ENCODE assay signal across 8 mouse cellular contexts in the genomic region with DNA sequence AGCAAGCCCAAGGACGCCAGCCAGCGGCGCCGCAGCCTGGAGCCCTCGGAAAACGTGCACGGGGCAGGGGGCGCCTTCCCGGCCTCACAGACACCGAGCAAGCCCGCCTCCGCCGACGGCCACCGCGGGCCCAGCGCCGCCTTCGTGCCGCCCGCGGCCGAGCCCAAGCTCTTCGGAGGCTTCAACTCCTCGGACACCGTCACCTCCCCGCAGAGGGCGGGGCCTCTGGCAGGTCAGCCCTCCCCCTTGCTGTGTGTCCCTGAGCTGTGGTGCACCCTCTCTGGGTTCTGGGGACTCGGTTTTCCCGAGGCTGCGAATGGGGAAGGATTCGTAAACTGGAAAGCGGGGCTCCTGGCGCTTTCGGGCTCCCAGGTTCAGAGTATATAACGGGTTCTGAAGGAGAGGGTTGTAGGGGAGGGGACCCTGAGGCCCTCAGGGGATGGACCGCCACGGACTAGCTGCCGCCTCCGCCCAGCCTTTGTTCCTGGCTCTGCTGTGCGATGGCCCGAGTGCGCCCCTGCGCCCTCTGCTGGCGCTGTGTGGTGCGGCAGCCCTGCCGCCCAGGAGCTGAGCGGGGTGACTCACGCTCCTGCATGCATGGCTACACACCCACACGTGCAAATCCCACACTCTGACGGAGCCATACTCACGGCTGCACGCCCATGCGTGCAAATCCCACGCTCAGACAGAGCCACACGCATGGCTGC. TPM values are rescaled to one million over a fixed set of nuclear protein-coding genes. Genes with fewer than 3 reads are reported as not detected.
DNase-seq lines count a peak whose midpoint lies in the region; ATAC-seq and TF ChIP-seq lines count a peak whose summit lies in the region.

No protein-coding gene starts in this region.

- peaks cover 5% of the 10 kb centered on the region for H3K27me3 ChIP-seq in heart, embryonic 10.5 days (ENCODE audit: insufficient read depth, poor library complexity, severe bottlenecking)
- H3K27me3 ChIP-seq in kidney, embryonic 14.5 days (ENCODE audit: control insufficient read depth, insufficient read depth, low read length) = no peaks in the 10 kb centered on the region
- no peaks in the 10 kb centered on the region for H3K27me3 ChIP-seq in limb, embryonic 14.5 days (ENCODE audit: control insufficient read depth, insufficient read depth, low read length)
- H3K27me3 ChIP-seq in midbrain, embryonic 16.5 days (ENCODE audit: control insufficient read depth, insufficient read depth, low read depth, low read length) = no peaks in the 10 kb centered on the region
- no peaks in the 10 kb centered on the region for H3K27me3 ChIP-seq in spleen, adult 2 months (ENCODE audit: control insufficient read depth, insufficient read depth, low read length)

- H3K4me1 ChIP-seq in bone marrow macrophage, adult 2 months (ENCODE audit: control insufficient read depth, insufficient read depth, low read length) = peaks cover 5% of the 10 kb centered on the region; the same call in 1 of the 2 replicates
- H3K4me1 ChIP-seq in embryonic fibroblast, embryonic 13.5 days (ENCODE audit: control insufficient read depth, insufficient read depth, low read length) = 0 out of 2 replicates have a peak, but pooled peaks cover 8% of the 10 kb centered on the region
- H3K4me1 ChIP-seq in heart, embryonic 10.5 days = peaks cover 61% of the 10 kb centered on the region
- H3K4me1 ChIP-seq in kidney, embryonic 14.5 days (ENCODE audit: control insufficient read depth, insufficient read depth, low read length) = peaks cover 16% of the 10 kb centered on the region
- peaks cover 12% of the 10 kb centered on the region for H3K4me1 ChIP-seq in limb, embryonic 14.5 days (ENCODE audit: control insufficient read depth, insufficient read depth, low read length)
- peaks cover 33% of the 10 kb centered on the region for H3K4me1 ChIP-seq in midbrain, embryonic 16.5 days (ENCODE audit: control insufficient read depth, insufficient read depth, low read length)
- H3K4me1 ChIP-seq in spleen, adult 2 months (ENCODE audit: control insufficient read depth, insufficient read depth, insufficient read length) = peaks cover 6% of the 10 kb centered on the region

- H3K27ac ChIP-seq in bone marrow macrophage, adult 2 months (ENCODE audit: insufficient read depth, low read depth, low read length) = no peak overlapping the region
- peak overlapping the region; percentile 2; the same call in 1 of the 2 replicates for H3K27ac ChIP-seq in embryonic fibroblast, embryonic 13.5 days (ENCODE audit: insufficient read depth, low read length)
- peak overlapping the region; percentile 90 for H3K27ac ChIP-seq in heart, embryonic 10.5 days
- peak overlapping the region; percentile 71; the same call in 1 of the 2 replicates for H3K27ac ChIP-seq in kidney, embryonic 14.5 days (ENCODE audit: low read depth, low read length)
- H3K27ac ChIP-seq in limb, embryonic 14.5 days (replicated peaks; ENCODE audit: low read depth, low read length) = no peak overlapping the region
- H3K27ac ChIP-seq in midbrain, embryonic 16.5 days (ENCODE audit: low read length) = peak overlapping the region; percentile 80
- no peak overlapping the region for H3K27ac ChIP-seq in spleen, adult 2 months (ENCODE audit: insufficient read depth, low read length)

- peak; percentile 66 for TF ChIP-seq CTCF in bone marrow macrophage, adult 2 months (IDR thresholded peaks at IDR 0.05; ENCODE audit: low read depth, low read length)
- TF ChIP-seq CTCF in embryonic fibroblast, embryonic 13.5 days (IDR thresholded peaks at IDR 0.05; ENCODE audit: borderline replicate concordance, insufficient read depth, low read length) = peak; percentile 99
- peak; percentile 98 for TF ChIP-seq CTCF in spleen, adult 2 months (IDR thresholded peaks at IDR 0.05; ENCODE audit: extremely low read depth, insufficient read depth, insufficient read length, insufficient replicate concordance)

- DNase-seq in B cell, adult 2 months = peak; percentile 95 to 96
- peak; percentile 94 for DNase-seq in heart, embryonic 10.5 days (ENCODE audit: low spot score)
- peak; percentile 86 for DNase-seq in limb, embryonic 14.5 days (ENCODE audit: low spot score)
- DNase-seq in spleen, adult 2 months (ENCODE audit: low read depth in 1 of 2, low spot score in 2 of 2) = peak; percentile 55 to 83

- H3K9me3 ChIP-seq in heart, embryonic 10.5 days = no peaks in the 10 kb centered on the region
- no peaks in the 10 kb centered on the region for H3K9me3 ChIP-seq in kidney, embryonic 14.5 days (ENCODE audit: control insufficient read depth, low read length)
- H3K9me3 ChIP-seq in limb, embryonic 14.5 days (ENCODE audit: control insufficient read depth, low read length) = no peaks in the 10 kb centered on the region
- no peaks in the 10 kb centered on the region for H3K9me3 ChIP-seq in midbrain, embryonic 16.5 days (replicated peaks; ENCODE audit: control insufficient read depth, low read length, poor library complexity, severe bottlenecking)

- 0 out of 2 replicates have a peak, but pooled peaks have one; percentile 33 for TF ChIP-seq POLR2A in bone marrow macrophage, adult 2 months (IDR thresholded peaks at IDR 0.05; ENCODE audit: borderline replicate concordance, low read depth, low read length)
- TF ChIP-seq POLR2A in embryonic fibroblast, embryonic 13.5 days (IDR thresholded peaks at IDR 0.05; ENCODE audit: low read depth, low read length) = no peak; the same call in 1 of the 2 replicates
- 0 out of 2 replicates have a peak, but pooled peaks have one; percentile 33 for TF ChIP-seq POLR2A in limb, embryonic 14.5 days (IDR thresholded peaks at IDR 0.05; ENCODE audit: borderline replicate concordance, extremely low read depth, insufficient read depth, insufficient read length)
- TF ChIP-seq POLR2A in spleen, adult 2 months (IDR thresholded peaks at IDR 0.05; ENCODE audit: low read depth, low read length) = no peak

- ATAC-seq in kidney, embryonic 14.5 days (ENCODE audit: low FRiP score, low TSS enrichment) = peak; percentile 88
- ATAC-seq in limb, embryonic 14.5 days (ENCODE audit: low FRiP score, low read depth) = peak; percentile 90
- peak; percentile 86 for ATAC-seq in midbrain, embryonic 16.5 days

- H3K4me2 ChIP-seq in kidney, embryonic 14.5 days (replicated peaks; ENCODE audit: low read depth, low read length) = peak overlapping the region; percentile 62
- H3K4me2 ChIP-seq in limb, embryonic 14.5 days (replicated peaks; ENCODE audit: low read depth, low read length, severe bottlenecking) = peak overlapping the region; percentile 68
- H3K4me2 ChIP-seq in midbrain, embryonic 16.5 days (ENCODE audit: low read length) = peak overlapping the region; percentile 53

- peak overlapping the region; percentile 51 for H3K4me3 ChIP-seq in bone marrow macrophage, adult 2 months (ENCODE audit: insufficient read depth, low read length)
- H3K4me3 ChIP-seq in embryonic fibroblast, embryonic 13.5 days (ENCODE audit: insufficient read depth, low read length) = no peak overlapping the region
- peak overlapping the region; percentile 62 for H3K4me3 ChIP-seq in heart, embryonic 10.5 days
- H3K4me3 ChIP-seq in kidney, embryonic 14.5 days (ENCODE audit: low read length) = peak overlapping the region; percentile 37
- H3K4me3 ChIP-seq in limb, embryonic 14.5 days (replicated peaks; ENCODE audit: low read length) = peak overlapping the region; percentile 34
- peak overlapping the region; percentile 19 for H3K4me3 ChIP-seq in midbrain, embryonic 16.5 days (ENCODE audit: low read depth, low read length)
- H3K4me3 ChIP-seq in spleen, adult 2 months (ENCODE audit: extremely low read depth, insufficient read depth, insufficient read length) = peak overlapping the region; percentile 28; the same call in 1 of the 2 replicates

- peak overlapping the region; percentile 64 for H3K9ac ChIP-seq in kidney, embryonic 14.5 days (ENCODE audit: low read depth, low read length)
- peak overlapping the region; percentile 63 for H3K9ac ChIP-seq in limb, embryonic 14.5 days (ENCODE audit: low read depth, low read length, severe bottlenecking)
- H3K9ac ChIP-seq in midbrain, embryonic 16.5 days (ENCODE audit: low read depth, low read length) = peak overlapping the region; percentile 73

- peaks cover 33% of the 10 kb centered on the region for H3K36me3 ChIP-seq in heart, embryonic 10.5 days
- H3K36me3 ChIP-seq in kidney, embryonic 14.5 days (ENCODE audit: control insufficient read depth, insufficient read depth, low read length) = peaks cover 22% of the 10 kb centered on the region; the same call in 1 of the 2 replicates
- peaks cover 57% of the 10 kb centered on the region for H3K36me3 ChIP-seq in limb, embryonic 14.5 days (ENCODE audit: control insufficient read depth, insufficient read depth, low read length)
- peaks cover 5% of the 10 kb centered on the region; the same call in 1 of the 2 replicates for H3K36me3 ChIP-seq in midbrain, embryonic 16.5 days (ENCODE audit: control insufficient read depth, insufficient read depth, low read length)
- no peaks in the 10 kb centered on the region for H3K36me3 ChIP-seq in spleen, adult 2 months (ENCODE audit: control insufficient read depth, insufficient read depth, low read length)

- WGBS in heart, embryonic 10.5 days = 1% methylated on average over 56 of the region's 56 CpGs
- 2% methylated on average over 56 of the region's 56 CpGs for WGBS in kidney, embryonic 14.5 days
- WGBS in limb, embryonic 14.5 days = 3% methylated on average over 44 of the region's 56 CpGs
- WGBS in midbrain, embryonic 16.5 days = 1% methylated on average over 56 of the region's 56 CpGs
- 4% methylated on average over 55 of the region's 56 CpGs for WGBS in spleen, adult 2 months

RNA-seq across cellular contexts. Expression of gene Src, which starts 39.0 kb away (rescaled TPM):
- polyA plus RNA-seq in bone marrow macrophage, adult 2 months (2012; ENCODE audit: insufficient read depth, insufficient read length, missing spikeins) = 3.0 and 3.4 TPM in 2 replicates
- 38.1 and 48.9 TPM in 2 replicates for polyA plus RNA-seq in embryonic fibroblast, embryonic 13.5 days (2011; ENCODE audit: insufficient read length, low read depth, missing spikeins)
- polyA plus RNA-seq in heart, embryonic 10.5 days (2016; fragmentation: Nextera tagmentation; extraction: Ambion mirVana) = 9.3 and 12.7 TPM in 2 replicates
- 13.5 and 17.5 TPM in 2 replicates for polyA plus RNA-seq in kidney, embryonic 14.5 days (2014; fragmentation: Nextera tagmentation; extraction: Ambion mirVana)
- polyA plus RNA-seq in limb, embryonic 14.5 days (2012; rRNA removed) = 43.6 and 56.3 TPM in 2 replicates
- 15.9 and 17.2 TPM in 2 replicates for polyA plus RNA-seq in limb, embryonic 14.5 days (2014; fragmentation: Nextera tagmentation; extraction: Ambion mirVana)
- 32.5 and 33.2 TPM in 2 replicates for polyA plus RNA-seq in midbrain, embryonic 16.5 days (2015; fragmentation: Nextera tagmentation; extraction: Ambion mirVana)
- polyA plus RNA-seq in spleen, adult 2 months (2012; rRNA removed) = 14.6 and 14.9 TPM in 2 replicates

Comparison
In these comparisons a context has a peak if more than half of its experiments do, and no peak if none do; other contexts are left out.
1. H3K27ac ChIP-seq: peak in embryonic fibroblast, embryonic 13.5 days (single experiment), heart, embryonic 10.5 days (single experiment), kidney, embryonic 14.5 days (single experiment) and midbrain, embryonic 16.5 days (single experiment); none in bone marrow macrophage, adult 2 months (single experiment), limb, embryonic 14.5 days (single experiment) and spleen, adult 2 months (single experiment).
2. POLR2A ChIP-seq: peak in bone marrow macrophage, adult 2 months (single experiment) and limb, embryonic 14.5 days (single experiment); none in embryonic fibroblast, embryonic 13.5 days (single experiment) and spleen, adult 2 months (single experiment).
3. Peak in every context shown above with its lines, with median percentiles within 50 percentile points of each other: DNase-seq, CTCF ChIP-seq, ATAC-seq, H3K4me2 ChIP-seq and H3K9ac ChIP-seq.